Mouse (Mus musculus) forebrain, embryonic 16.5 days (tissue): ENCODE data around the gene Zdbf2. TPM values are rescaled to one million over a fixed set of nuclear protein-coding genes. Genes with fewer than 3 reads are reported as not detected.
A peak's percentile ranks its signal among the peaks of the same experiment; 100 is the strongest.

Experiments
- ATAC-seq: fragments of 200-750 bp; cut with Nextera tagmentation; 2 replicates; pipeline ENCODE4 v1.8.0; 2017; ENCODE audit warnings: mild to moderate bottlenecking, moderate library complexity
- H3K27ac ChIP-seq: fragments of 300-500 bp; sonication (generic); 2 replicates; pipeline ENCODE4 v1.5.1; 2014; ENCODE audit warnings: low read length, control low read depth
- H3K27me3 ChIP-seq: fragments of 300-500 bp; sonication (generic); replicated peaks from 2 replicates; pipeline ENCODE4 v1.6.1; 2014; ENCODE audit warnings: low read length; ENCODE audit not compliant: control insufficient read depth, insufficient read depth
- H3K36me3 ChIP-seq: fragments of 300-500 bp; sonication (generic); 2 replicates; pipeline ENCODE4 v1.6.1; 2014; ENCODE audit not compliant: control insufficient read depth, insufficient read depth
- H3K4me1 ChIP-seq: fragments of 300-500 bp; sonication (generic); replicated peaks from 2 replicates; pipeline ENCODE4 v1.6.1; 2014; ENCODE audit warnings: low read length; ENCODE audit not compliant: control insufficient read depth, insufficient read depth
- H3K4me2 ChIP-seq: fragments of 300-500 bp; sonication (generic); 2 replicates; pipeline ENCODE4 v1.6.1; 2014; ENCODE audit warnings: mild to moderate bottlenecking, low read length, control low read depth
- H3K4me3 ChIP-seq: fragments of 300-500 bp; sonication (generic); replicated peaks from 2 replicates; pipeline ENCODE4 v1.5.1; 2014; ENCODE audit warnings: mild to moderate bottlenecking, low read length, control low read depth
- H3K9ac ChIP-seq: fragments of 300-500 bp; sonication (generic); replicated peaks from 2 replicates; pipeline ENCODE4 v1.6.1; 2014; ENCODE audit warnings: low read depth, low read length, control low read depth
- H3K9me3 ChIP-seq: fragments of 300-500 bp; sonication (generic); 2 replicates; pipeline ENCODE4 v1.6.1; 2016; ENCODE audit warnings: low read length; ENCODE audit not compliant: control insufficient read depth
- WGBS: fragments of 180-500 bp; shearing (Covaris S2); extraction: QIAGEN DNeasy Blood & Tissue Kit; methylation state at CpG from one replicate; pipeline ENCODE4 v1.1.7; 2014; 5-methylcytosine and 5-hydroxymethylcytosine counted together
- polyA plus RNA-seq: library from polyadenylated mRNA; unstranded; fragments of >200 nt; fragmentation: Nextera tagmentation; extraction: Ambion mirVana; gene quantifications from 2 replicates; pipeline ENCODE4 v1.2.1, GENCODE M21; 2015

The Zdbf2 gene
- polyA plus RNA-seq, 1 experiment from 2014 or later = 29.0 TPM

GRCm38 (mm10) chr1:63247831-63248359 lies 25.2 kb upstream of the Zdbf2 start:
- Histone ChIP-seq H3K9me3 (no peaks in the 10 kb centered on the region), H3K27ac (no peak overlapping the region), H3K36me3 (no peaks in the 10 kb centered on the region), H3K4me3 (peak overlapping the region; percentile 35), H3K9ac (peak overlapping the region; percentile 43; the same call in 1 of the 2 replicates), H3K27me3 (peaks cover 32% of the 10 kb centered on the region), H3K4me2 (peak overlapping the region; percentile 52), H3K4me1 (peaks cover 7% of the 10 kb centered on the region)
- under 1% methylated on average over 18 of the region's 18 CpGs for WGBS
- peak; percentile 13 for ATAC-seq

- no peaks in the 10 kb centered on the region for H3K9me3 ChIP-seq
- H3K27me3 ChIP-seq = peaks cover 35% of the 10 kb centered on the region
- H3K9ac ChIP-seq = peak overlapping the region; percentile 43
- peak overlapping the region; percentile 26; the same call in 1 of the 2 replicates for H3K27ac ChIP-seq
- H3K4me3 ChIP-seq = peak overlapping the region; percentile 35
- peaks cover 9% of the 10 kb centered on the region for H3K4me1 ChIP-seq
- ATAC-seq = no peak
- 2% methylated on average over 44 of the region's 44 CpGs for whole genome bisulfite sequencing
- no peaks in the 10 kb centered on the region for H3K36me3 ChIP-seq
- H3K4me2 ChIP-seq = peak overlapping the region; percentile 52
Measured at GRCm38 (mm10) chr1:63248360-63248851, 24.7 kb upstream of the Zdbf2 start.

- no peak overlapping the region for H3K9ac ChIP-seq
- ATAC-seq = no peak
- no peak overlapping the region for H3K4me2 ChIP-seq
- no peak overlapping the region for H3K27ac ChIP-seq
- peaks cover 39% of the 10 kb centered on the region for H3K27me3 ChIP-seq
- H3K4me1 ChIP-seq = peaks cover 9% of the 10 kb centered on the region
- no peak overlapping the region for H3K4me3 ChIP-seq
- H3K36me3 ChIP-seq = no peaks in the 10 kb centered on the region
- WGBS = 47% methylated on average over 4 of the region's 4 CpGs
- no peaks in the 10 kb centered on the region for H3K9me3 ChIP-seq
Measured at GRCm38 (mm10) chr1:63249261-63249660, 23.8 kb upstream of the Zdbf2 start.

GRCm38 (mm10) chr1:63252351-63253209 lies 20.5 kb upstream of the Zdbf2 start:
- no peak overlapping the region for H3K27ac ChIP-seq
- H3K4me1 ChIP-seq = peaks cover 27% of the 10 kb centered on the region
- no peak for ATAC-seq
- peak overlapping the region; percentile 17 for H3K4me2 ChIP-seq
- no peaks in the 10 kb centered on the region for H3K36me3 ChIP-seq
- WGBS = 27% methylated on average over 24 of the region's 24 CpGs
- H3K9ac ChIP-seq = no peak overlapping the region
- no peak overlapping the region for H3K4me3 ChIP-seq
- H3K27me3 ChIP-seq = peaks cover 49% of the 10 kb centered on the region
- H3K9me3 ChIP-seq = no peaks in the 10 kb centered on the region

- Histone ChIP-seq H3K4me1 (peaks cover 23% of the 10 kb centered on the region), H3K27me3 (peaks cover 50% of the 10 kb centered on the region), H3K9me3 (no peaks in the 10 kb centered on the region), H3K36me3 (no peaks in the 10 kb centered on the region), H3K9ac (0 out of 2 replicates have a peak overlapping the region, but pooled peaks have one; percentile 6), H3K4me2 (no peak overlapping the region; the same call in 1 of the 2 replicates), H3K27ac (no peak overlapping the region), H3K4me3 (no peak overlapping the region)
- ATAC-seq = no peak
- 21% methylated on average over 5 of the region's 5 CpGs for WGBS
Measured at GRCm38 (mm10) chr1:63253291-63253690, 19.8 kb upstream of the Zdbf2 start.

GRCm38 (mm10) chr1:63255101-63255500 lies 18.0 kb upstream of the Zdbf2 start:
- Histone ChIP-seq H3K4me1 (peaks cover 21% of the 10 kb centered on the region), H3K4me3 (no peak overlapping the region), H3K27me3 (peaks cover 44% of the 10 kb centered on the region), H3K36me3 (no peaks in the 10 kb centered on the region), H3K9me3 (no peaks in the 10 kb centered on the region), H3K9ac (no peak overlapping the region), H3K4me2 (no peak overlapping the region), H3K27ac (no peak overlapping the region)
- no peak for ATAC-seq
- WGBS = 5% methylated on average over 4 of the region's 4 CpGs

- Histone ChIP-seq H3K4me1 (peaks cover 21% of the 10 kb centered on the region), H3K27me3 (peaks cover 51% of the 10 kb centered on the region), H3K9me3 (no peaks in the 10 kb centered on the region), H3K4me3 (no peak overlapping the region), H3K27ac (peak overlapping the region; percentile 38), H3K9ac (no peak overlapping the region), H3K4me2 (no peak overlapping the region), H3K36me3 (no peaks in the 10 kb centered on the region)
- 7% methylated on average over 5 of the region's 5 CpGs for WGBS
- ATAC-seq = peak; percentile 90
Measured at GRCm38 (mm10) chr1:63256083-63256482, 17.0 kb upstream of the Zdbf2 start.

GRCm38 (mm10) chr1:63258501-63258900 lies 14.6 kb upstream of the Zdbf2 start:
- no peak for ATAC-seq
- no peaks in the 10 kb centered on the region for H3K9me3 ChIP-seq
- H3K9ac ChIP-seq = no peak overlapping the region
- no peaks in the 10 kb centered on the region for H3K36me3 ChIP-seq
- peaks cover 17% of the 10 kb centered on the region for H3K4me1 ChIP-seq
- WGBS = 39% methylated on average over 2 of the region's 2 CpGs
- H3K27ac ChIP-seq = no peak overlapping the region
- H3K4me3 ChIP-seq = no peak overlapping the region
- peaks cover 45% of the 10 kb centered on the region for H3K27me3 ChIP-seq
- H3K4me2 ChIP-seq = no peak overlapping the region

- peaks cover 45% of the 10 kb centered on the region for H3K27me3 ChIP-seq
- no peak for ATAC-seq
- WGBS = 43% methylated on average over 11 of the region's 11 CpGs
Measured at GRCm38 (mm10) chr1:63259271-63259830, 13.7 kb upstream of the Zdbf2 start.

More at GRCm38 (mm10) chr1:63259271-63259830, 13.7 kb upstream of the Zdbf2 start:
- H3K4me3 ChIP-seq = no peak overlapping the region
- peaks cover 17% of the 10 kb centered on the region for H3K4me1 ChIP-seq
- H3K9ac ChIP-seq = no peak overlapping the region
- H3K27ac ChIP-seq = no peak overlapping the region
- no peak overlapping the region for H3K4me2 ChIP-seq
- H3K9me3 ChIP-seq = no peaks in the 10 kb centered on the region
- no peaks in the 10 kb centered on the region for H3K36me3 ChIP-seq
